Mouse (Mus musculus): Measurements from ENCODE around the gene Tatdn3.
A peak's percentile ranks its signal among the peaks of the same experiment; 100 is the strongest.

Gene Tatdn3

DNA sequence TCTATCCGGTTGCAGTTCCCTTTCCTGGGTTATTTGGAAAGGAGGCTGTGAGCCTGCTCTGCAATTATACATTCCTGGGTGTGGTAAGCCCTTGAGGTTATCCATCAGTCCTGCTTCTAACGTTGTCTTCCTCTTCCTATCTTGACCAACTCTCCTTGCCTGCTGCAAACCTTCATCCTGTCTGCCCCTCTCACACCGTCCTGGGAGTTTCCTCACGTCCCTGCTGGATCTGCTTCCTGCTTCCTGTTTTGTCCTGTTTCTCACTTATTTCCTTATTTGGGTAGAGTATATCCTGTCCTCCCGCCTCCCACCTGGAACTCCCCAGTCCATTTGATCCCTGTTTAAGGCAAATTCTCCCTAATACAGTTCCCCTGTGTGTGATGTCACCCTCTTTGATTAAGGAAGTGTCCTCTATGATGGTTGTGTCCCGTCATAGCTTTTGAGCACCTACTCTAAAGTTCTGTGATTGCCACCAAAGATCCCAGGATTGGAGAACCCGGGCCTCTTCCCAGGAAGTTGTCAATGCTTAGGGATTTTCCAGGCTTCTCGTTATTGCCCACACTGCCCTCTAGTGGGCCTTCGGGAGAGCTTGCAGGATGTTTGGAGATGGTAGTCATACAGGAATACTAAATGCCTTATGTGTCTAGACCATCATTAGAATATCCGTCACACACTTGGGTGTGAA is 12.6 kb upstream of the Tatdn3 start:
- peak; percentile 62 for DNase-seq (ENCODE audit: inconsistent ontology term)

DNA sequence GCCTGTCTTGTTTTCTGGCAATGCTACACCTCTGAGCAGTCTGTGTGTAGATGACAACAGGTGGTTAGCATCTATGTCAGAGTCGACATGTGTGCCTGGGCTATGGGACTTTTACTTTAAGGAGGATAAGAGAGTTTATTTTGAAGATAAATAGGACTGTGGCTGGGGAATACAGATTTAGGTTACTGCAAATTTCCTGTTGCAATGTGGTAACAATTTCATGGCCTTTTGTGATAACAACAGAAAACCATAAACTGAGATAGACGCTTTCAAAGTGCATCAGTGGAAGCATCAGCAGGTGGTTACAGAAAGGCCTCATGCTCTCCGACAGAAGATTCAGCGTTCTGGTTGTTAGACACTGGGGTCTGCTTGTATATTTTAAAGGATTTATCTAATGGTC is 10.8 kb upstream of the Tatdn3 start:
- no peak for DNase-seq (ENCODE audit: inconsistent ontology term)

DNA sequence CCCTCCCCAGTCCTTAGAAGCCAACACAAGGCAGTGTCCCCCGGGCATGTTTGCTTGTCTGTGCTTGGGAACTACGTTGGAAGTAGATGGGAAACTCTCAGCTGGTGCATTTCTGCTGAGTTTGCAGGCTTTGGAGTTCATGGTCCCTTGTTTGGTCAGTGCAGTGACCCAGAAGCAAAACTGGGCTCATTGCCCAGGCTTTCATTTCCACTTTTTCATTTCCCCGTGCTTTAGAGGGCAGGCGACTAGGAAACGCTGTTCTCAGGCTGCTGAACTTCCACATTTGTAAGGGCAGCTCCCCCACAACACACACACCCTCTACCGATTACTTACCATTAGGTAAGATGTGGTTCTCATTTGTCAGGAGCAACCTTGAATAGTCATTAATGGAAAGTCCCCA is 10.3 kb upstream of the Tatdn3 start:
- peak; percentile 61 for DNase-seq (ENCODE audit: inconsistent ontology term)

DNA sequence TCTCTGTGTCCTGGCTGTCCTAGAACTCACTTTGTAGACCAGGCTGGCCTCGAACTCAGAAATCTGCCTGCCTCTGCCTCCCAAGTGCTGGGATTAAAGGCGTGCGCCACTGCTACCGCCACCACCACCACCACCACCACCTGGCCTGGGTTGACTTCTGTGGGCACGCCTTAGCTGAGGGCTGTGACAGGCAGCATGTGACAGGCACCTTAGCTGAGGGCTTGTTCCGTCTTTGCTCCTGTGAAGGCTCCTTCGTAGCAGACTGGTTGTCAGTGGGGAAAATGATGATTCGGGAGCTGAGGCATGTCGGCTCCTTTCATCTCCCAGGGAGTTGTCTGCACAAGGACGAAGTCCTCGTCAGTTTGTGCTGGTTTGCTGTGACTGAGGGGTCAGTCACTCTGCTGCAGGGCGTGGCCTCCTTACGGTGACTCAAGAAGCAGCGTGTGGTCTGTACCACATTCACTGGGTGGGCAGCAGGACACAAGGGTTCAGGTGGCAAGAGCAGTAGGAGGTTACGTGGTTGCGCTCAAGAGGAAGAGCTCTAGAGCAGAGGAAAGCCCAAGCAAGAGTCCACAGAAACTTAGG is 9.7 kb upstream of the Tatdn3 start:
- no peak for DNase-seq (ENCODE audit: inconsistent ontology term)

DNA sequence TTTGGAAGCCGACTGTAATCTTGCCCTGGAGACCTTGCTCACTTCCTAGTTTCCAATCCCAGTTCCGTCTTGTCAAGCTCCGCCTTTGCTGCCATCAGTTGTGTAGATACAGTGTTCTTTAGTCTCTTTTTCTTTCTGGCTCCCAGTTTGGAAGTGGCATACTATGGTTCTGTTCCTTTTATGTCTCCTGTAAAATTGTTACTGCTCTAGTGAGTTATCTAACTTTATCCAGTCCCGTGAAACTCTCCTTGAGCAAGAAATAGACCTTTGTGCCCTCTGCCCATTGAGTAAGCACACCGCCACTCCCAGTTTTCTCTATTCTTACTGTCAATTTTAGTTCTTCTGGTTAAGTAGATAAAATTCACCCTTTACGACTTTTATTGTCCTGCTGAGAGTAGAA is 8.9 kb upstream of the Tatdn3 start:
- DNase-seq (ENCODE audit: inconsistent ontology term), result no peak

DNA sequence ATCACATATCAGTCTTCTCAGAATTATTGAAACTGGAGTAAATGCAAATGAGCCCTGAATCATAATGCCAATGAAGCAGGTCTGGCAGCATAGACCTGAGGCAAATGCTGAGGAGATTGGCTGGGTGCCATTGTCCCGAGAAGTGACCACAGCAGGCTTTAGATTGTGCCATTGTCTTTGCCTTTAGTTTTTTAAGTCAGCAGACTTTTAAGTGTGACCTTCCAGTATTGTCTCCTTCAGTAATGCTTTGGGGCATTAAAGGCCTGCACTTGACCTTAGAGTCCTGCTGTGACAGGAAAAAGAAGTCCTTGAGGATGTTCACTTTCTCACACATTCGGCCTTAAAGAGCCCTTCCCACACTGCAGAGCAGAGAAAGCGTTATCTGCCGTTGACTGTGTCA is 7.5 kb upstream of the Tatdn3 start:
- DNase-seq (ENCODE audit: inconsistent ontology term), result no peak

DNA sequence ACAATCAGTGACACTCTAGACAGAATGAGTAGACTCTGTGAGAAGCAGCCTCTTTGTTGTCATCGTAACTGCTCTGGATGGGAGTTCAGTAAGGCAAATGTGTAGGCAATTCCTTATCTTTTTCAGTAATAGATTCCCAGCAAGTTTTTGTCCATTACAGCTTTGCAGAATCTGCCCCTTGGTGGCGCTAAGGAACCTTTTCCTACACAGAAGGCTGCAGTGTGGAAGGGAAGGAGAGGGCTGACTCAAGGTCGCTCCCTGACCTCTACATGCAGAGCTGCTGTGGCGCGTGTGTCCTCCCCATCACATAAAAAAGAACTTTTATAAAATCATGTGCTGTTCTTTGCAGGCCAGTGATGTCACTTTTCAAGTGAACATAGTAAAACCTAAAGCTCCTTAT is 5.6 kb upstream of the Tatdn3 start:
- no peak for DNase-seq (ENCODE audit: inconsistent ontology term)

DNA sequence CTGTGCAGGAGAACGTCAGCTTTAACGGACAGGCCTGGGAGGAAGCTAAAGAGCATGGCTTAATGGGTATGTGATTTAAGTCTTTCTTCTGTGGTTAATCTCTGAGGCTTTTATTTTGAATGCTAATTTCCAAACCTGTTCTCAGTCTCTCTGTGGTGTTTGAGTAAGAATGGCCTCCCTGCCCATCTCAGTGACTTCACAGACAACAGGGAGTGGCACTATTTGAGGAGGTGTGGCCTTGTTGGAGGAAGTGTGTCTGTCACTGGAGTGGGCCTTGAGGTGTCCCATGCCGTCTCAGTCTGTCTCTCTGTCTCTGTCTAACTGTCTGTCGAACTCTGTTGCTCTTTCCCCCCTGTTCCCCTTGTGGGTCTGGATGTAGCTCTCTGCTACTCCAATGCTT is 2.5 kb upstream of the Tatdn3 start:
- no peak for DNase-seq (ENCODE audit: inconsistent ontology term)

DNA sequence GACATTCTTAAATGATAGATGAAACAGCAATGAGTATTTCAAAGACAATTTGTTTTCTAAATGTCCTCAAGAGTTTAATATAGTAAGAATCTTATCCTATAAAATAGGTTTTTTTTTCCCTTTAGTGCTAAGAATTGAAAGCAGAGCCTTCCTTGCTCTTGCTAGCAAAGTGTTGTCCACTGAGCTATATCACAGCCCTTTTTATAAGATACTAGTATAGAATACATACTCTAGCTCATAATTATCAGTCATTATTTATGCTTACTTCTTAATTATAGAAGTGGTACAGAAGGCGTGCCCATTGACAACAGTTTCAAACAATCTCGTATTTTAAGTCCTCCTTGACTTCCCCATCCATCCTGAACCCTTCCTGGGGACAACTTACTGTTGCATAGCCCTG is 1.8 kb upstream of the Tatdn3 start:
- no peak for DNase-seq (ENCODE audit: inconsistent ontology term)

DNA sequence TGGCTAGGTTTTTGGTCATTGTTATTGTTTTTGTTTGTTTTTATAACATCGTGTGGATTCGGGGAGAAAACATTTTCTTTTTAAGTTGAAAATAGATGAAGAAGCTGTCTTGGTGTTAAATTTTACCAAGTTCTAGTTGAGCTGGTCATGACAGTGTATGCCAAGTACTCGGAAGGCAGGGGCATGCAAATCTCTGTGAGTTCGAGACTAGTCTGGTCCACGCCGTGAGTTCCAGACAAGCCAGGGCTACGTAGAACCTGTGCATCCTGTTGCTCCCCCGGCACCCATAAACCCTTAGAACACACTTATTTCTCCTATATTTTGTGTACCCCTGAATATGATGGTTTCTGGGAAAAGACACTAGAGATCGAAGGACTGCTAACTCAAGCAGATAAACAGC is 968 bp upstream of the Tatdn3 start:
- no peak for DNase-seq (ENCODE audit: inconsistent ontology term)

DNA sequence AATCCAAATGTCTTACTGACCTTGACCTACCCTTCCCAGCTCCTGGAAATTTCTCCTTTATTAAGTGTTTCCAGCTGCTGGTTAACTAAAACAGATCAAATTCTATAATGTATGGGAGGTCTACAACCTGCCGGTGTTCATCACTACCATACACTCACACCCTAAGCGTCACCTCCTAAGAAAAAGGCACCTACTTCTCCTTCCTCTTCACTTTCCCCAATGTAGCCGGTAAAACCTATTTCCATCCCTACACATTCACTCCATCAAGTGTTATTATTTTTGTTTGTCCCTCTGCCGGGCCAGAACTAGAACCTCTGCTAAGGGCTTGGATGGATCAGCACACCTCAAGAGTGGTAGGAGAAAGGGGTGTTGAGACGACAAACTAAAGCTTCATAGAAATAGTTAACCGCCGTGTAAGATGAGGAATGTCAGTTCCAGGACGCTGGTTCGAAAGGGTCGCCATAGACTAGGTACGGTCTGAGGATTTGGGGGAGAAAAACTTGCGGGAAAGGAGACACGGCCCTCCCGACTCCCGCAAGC is 421 bp downstream of the Tatdn3 start:
- no peak for DNase-seq (ENCODE audit: inconsistent ontology term)

DNA sequence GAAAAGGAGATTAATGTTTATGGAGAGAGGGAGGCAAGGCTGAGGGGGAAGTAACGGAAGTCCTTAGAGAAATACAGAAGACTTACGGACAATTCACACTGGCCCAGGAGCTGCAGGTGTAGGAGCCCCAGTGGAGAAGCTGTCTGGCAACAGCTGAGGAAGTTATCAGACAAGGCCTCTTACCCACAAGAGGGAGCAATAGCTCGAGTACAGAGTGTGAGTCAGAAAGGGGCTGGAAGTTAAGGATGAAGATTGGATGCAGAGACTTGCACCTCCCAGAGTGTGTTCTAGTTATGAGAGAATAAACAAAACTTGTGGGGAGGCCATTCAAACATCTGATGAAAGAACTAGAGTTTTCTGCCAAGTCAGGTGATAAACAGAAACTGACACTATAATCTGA is 5.3 kb downstream of the Tatdn3 start:
- no peak for DNase-seq (ENCODE audit: inconsistent ontology term)

DNA sequence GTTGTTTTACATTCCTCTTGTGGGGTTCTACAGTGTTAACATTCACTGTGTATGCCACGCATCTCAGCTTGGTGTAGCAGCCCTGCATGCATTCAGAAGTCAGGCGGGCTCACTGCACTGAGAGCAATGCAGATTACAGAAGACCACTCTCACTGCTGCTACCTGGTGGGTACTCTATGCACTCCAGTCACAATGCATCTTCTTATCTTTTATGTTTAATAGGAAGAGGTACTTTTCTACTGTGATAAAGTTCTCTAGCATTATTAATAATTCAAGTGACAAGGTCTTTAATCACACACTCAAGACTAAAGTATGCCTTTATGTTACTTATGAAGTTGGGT is 7.2 kb downstream of the Tatdn3 start:
- no peak for DNase-seq (ENCODE audit: inconsistent ontology term)

DNA sequence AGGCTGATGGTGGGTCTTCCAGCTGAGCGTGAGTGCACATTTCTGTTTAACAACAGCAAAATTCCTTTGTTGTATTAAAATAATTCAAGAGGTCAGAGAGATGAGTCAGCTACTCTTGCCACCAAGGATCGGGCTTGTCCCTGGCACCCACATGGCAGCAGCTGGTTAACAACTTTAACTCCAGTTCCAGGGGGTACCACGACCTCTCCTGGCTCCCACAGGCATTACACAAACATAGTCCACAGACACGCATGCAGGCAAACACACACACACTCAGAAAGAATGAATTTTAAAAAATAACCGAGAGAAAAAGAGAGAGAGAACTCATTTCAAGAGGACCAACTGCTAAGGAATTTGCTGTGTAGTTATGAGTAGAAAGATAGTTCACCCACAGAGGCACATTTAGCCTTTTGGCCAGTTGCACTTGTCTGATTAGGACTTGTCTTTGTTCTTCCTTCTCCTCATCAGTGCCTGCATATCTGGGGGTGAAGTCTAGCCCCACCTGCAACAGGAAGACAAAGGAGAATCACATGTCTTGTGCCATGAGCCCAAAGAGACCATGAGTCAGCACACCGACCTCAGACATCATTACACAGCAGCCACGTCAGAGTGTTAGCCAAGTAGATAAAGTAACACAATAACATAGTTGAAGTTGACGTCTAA is 7.7 kb downstream of the Tatdn3 start:
- peak; percentile 66 for DNase-seq (ENCODE audit: inconsistent ontology term)

DNA sequence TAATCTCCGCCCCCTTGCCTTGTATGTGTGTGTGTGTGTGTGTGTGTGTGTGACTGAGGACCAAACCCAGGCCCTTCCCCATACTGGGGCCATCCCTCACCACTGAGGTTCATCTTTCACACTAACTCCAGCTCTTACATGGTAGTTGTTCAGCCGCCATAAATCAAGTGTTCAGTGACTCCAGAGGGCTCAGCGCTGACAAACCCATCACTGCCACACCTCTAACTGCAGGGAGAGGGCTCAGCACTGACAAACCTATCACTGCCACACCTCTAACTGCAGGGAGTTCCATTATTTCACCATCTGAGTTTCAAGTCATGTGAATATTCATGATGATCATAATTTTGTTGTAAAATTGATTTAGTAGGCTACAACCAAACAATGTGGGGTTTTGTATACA is 9.2 kb downstream of the Tatdn3 start:
- no peak for DNase-seq (ENCODE audit: inconsistent ontology term)

DNA sequence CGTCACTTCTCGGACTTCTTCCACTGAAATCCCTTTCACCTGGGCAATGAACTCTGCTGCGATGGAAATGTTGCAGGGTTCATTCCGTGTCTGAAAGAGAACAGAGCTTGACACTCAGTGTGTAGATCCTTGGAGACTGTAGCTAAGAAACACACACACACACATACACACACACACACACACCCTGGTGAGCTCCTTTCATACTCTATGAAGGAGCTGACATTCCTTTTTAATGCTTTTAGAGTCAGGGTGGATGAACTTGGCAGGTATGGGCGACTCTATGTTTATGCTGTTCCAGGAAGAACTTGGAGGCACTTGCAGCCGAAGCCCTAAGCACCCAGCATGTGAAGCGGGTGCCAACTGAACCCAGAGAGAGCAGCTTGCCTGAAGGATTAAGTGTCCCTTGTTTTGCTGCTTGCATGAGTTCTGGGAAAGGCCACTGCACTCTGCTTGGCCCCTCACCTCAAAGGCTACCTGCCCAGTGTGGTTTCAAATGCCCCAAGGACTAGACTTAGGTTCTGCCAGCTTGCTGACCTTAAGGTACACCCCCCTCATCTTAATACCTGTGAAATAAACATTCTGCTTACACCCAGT is 16.4 kb downstream of the Tatdn3 start:
- no peak for DNase-seq (ENCODE audit: inconsistent ontology term)

DNA sequence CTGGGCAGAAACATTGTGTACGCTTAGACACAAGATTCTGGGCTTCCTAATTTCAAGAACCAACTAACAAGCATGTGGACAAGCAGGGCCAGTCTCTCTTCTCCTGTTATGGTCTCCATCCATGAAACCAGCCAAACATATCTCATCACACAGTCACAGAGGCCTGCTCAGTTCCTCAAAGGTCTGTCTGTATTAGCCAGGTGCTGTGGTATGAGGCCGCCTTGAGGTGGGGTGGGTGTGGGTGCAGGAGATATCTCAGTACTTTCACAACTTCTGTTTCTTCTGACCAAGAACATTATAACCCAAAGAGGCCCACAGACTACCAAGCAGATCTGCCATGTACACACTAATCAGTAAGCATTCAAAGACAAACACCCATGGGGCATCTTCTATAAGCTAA is 17.5 kb downstream of the Tatdn3 start:
- DNase-seq (ENCODE audit: inconsistent ontology term), result no peak

DNA sequence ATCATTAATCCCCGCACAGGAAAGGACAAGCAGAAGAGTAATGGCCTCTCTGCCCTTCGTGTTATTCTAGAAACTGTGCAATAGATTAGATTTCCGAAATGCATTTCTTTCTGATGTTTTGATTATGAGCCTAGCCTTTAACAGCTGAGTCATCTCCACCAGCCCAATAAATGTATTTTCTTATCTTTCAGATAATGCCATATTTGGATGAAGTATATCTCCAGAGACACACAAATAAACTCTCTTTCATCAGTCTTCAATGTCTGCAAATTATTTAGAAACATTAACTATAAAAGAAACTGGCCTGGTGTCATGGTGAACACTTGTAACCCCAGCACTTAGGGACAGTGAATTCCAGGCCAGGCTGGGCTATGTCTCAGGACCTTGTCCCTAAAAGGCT is 20.0 kb downstream of the Tatdn3 start:
- no peak for DNase-seq (ENCODE audit: inconsistent ontology term)

DNA sequence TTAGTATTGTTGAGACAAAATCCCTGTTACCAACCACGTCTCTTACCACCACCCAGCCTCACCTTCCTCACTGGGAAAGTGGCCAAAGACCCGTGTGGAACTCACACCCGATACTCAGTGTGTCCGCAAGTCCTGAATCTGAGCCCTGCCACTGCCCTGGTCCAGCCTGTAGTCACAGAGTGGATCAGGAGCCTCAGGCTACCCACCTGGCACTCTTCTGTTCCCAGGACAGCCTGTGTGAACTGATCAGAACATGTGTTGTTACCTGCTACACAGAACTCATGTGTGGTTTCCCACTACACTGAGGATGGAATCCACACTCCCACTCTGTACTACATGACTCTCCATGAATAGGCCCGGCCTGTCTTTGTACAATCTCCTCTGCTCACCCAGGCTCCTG is 20.6 kb downstream of the Tatdn3 start:
- no peak for DNase-seq (ENCODE audit: inconsistent ontology term)

DNA sequence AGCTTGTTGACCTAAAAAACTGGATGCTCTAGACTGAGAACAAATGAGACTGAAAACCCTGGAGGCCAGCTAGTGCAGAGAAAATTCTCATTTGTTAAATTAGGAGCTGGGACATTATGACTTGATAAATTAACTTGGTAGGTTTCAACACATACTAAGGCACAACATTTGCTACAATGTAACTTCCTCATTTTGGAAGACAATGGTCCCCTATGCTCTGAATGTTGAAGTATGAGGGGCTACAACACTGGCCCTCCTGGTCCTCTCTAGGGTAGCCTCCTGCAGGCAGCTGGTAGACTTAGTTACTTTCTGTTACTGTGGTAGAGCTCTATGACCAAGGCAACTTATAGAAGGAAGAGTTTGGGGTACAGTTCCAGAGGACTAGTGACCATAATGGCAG is 21.4 kb downstream of the Tatdn3 start:
- no peak for DNase-seq (ENCODE audit: inconsistent ontology term)

DNA sequence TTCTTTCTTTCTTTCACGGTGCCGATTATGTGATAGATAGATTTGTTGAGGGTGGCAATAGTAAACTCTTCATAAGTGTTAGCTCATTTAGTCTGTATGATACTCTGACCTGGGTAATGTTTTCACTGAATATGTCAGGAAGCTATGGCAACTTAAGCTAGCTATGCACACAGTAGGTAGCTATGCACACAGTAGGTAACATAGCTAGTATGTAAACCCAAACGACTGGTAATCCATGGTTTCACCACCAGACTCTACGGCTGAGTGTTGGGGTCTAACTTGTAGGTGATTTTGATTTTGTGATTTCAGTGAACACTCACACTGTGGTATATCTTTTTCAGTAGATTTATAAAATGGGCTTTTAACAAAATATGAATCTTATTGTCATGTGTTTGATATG is 24.7 kb downstream of the Tatdn3 start:
- DNase-seq (ENCODE audit: inconsistent ontology term), result no peak

DNA sequence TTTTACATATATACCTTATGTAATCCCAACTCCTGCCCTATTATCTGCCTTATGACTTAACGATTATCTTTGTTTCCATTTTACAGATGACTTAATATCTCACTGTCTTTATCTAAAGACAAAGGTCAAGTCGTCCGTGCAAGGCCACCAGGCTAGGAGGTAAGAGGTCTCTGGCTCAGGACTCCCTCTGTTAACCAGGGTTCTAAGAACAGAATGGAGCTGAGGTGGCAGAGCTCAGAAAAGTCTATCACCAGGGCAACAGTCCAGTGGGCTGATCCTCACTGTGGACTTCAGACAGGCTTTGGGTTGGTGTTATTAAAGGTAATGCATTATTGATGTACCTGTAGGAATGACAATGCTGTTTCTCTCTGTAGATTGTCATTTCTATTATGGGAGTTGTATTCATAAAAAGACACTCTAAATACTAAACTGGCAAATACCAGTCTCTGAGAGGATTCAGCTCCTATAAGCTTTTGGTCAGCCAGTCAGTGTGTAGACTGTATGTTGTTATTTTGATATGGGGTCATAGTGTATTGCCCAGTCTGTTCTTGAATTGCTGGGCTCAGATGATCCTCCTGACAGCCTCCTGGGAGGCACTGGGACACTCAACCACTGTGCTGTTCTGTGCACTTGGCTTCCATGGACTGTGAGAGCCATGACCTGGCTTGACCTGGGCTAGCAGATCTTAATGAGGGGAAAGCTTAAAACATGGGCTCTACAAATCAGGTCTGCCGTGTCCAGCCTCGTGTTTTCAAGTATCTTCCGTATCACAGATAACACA is 26.0 kb downstream of the Tatdn3 start, which contains the start of gene Spata45:
TSS of gene Spata45 (plus strand) at position 86 of the 781 bp plus-strand sequence.
- DNase-seq (ENCODE audit: inconsistent ontology term), result no peak
